Mouse (Mus musculus) kidney, embryonic 15.5 days (tissue): ENCODE data around the gene Prkx. TPM values are rescaled to one million over a fixed set of nuclear protein-coding genes. Genes with fewer than 3 reads are reported as not detected.

Experiments used
- ATAC-seq: fragments of 200-750 bp; cut with Nextera tagmentation; replicated peaks from 2 replicates; pipeline ENCODE4 v1.8.0; 2017; ENCODE audit warnings: moderate TSS enrichment; ENCODE audit not compliant: low FRiP score
- H3K27ac ChIP-seq: fragments of 300-500 bp; sonication (generic); 2 replicates; pipeline ENCODE4 v1.5.1; 2015; ENCODE audit warnings: mild to moderate bottlenecking, inconsistent platforms
- H3K27me3 ChIP-seq: fragments of 300-500 bp; sonication (generic); 2 replicates; pipeline ENCODE4 v1.6.1; 2015; ENCODE audit warnings: inconsistent platforms
- H3K36me3 ChIP-seq: fragments of 300-500 bp; sonication (generic); 2 replicates; pipeline ENCODE4 v1.6.1; 2015; ENCODE audit warnings: inconsistent platforms
- H3K4me1 ChIP-seq: fragments of 300-500 bp; sonication (generic); 2 replicates; pipeline ENCODE4 v1.6.1; 2015; ENCODE audit warnings: inconsistent platforms
- H3K4me2 ChIP-seq: fragments of 300-500 bp; sonication (generic); 2 replicates; pipeline ENCODE4 v1.6.1; 2015; ENCODE audit warnings: moderate library complexity, mild to moderate bottlenecking, inconsistent platforms
- H3K4me3 ChIP-seq: fragments of 300-500 bp; sonication (generic); replicated peaks from 2 replicates; pipeline ENCODE4 v1.5.1; 2015; ENCODE audit warnings: mild to moderate bottlenecking, inconsistent platforms
- H3K9ac ChIP-seq: fragments of 300-500 bp; sonication (generic); 2 replicates; pipeline ENCODE4 v1.6.1; 2015; ENCODE audit warnings: mild to moderate bottlenecking, inconsistent platforms
- H3K9me3 ChIP-seq: fragments of 300-500 bp; sonication (generic); replicated peaks from 2 replicates; pipeline ENCODE4 v1.6.1; 2016; ENCODE audit warnings: inconsistent platforms
- WGBS: fragments of 180-500 bp; shearing (Covaris S2); methylation state at CpG from one replicate; pipeline ENCODE4 v1.1.7; 2015; ENCODE audit warnings: mixed read lengths; 5-methylcytosine and 5-hydroxymethylcytosine counted together
- polyA plus RNA-seq: library from polyadenylated mRNA; unstranded; fragments of >200 nt; fragmentation: Nextera tagmentation; extraction: Ambion mirVana; gene quantifications from 2 replicates; pipeline ENCODE4 v1.2.1, GENCODE M21; 2015

Prkx gene
- polyA plus RNA-seq, 1 experiment from 2014 or later, result 15.3 TPM

DNA sequence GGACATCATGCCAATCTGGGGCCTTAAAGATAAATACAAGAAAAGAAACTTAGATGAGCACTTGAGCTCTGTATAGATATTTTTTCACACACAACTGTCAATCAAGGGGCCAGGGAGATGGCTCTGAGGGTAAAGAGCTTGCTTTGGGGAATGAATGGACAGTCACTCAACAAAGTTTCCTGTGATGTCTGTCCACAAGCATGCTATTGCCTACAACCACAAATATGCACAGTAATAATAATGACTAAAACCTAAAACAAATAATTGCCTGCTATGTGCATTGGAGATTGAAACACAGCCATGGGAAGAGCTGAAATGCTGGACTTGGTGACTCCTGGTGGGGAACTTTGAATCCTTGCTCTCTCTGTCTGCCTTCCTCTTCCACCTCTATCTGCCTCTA, 9.7 kb downstream of the Prkx start:
- Histone ChIP-seq H3K9me3 (no peaks in the 10 kb centered on the region), H3K27me3 (no peaks in the 10 kb centered on the region), H3K36me3 (0 out of 2 replicates have a peak, but pooled peaks cover 21% of the 10 kb centered on the region), H3K4me1 (no peaks in the 10 kb centered on the region), H3K27ac (no peak overlapping the region), H3K4me2 (no peak overlapping the region), H3K9ac (no peak overlapping the region), H3K4me3 (no peak overlapping the region)
- ATAC-seq, result no peak

DNA sequence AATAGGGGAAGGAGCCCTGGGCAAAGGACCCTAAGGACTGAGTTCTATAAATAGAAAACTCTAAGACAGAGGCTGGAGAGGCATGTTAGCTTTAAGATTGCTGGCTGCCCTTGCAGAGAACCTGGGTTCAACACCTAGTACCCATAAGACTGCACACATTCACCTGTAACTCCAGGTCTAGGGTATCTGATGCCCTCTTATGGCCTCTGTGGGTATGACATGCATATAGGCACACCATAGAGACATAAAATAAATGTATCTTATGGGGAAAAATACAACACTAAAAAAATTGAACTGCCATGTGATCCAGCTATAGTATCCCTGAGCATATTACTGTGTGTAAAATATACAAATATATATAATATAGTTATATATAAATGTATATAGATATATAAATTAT, 18.3 kb downstream of the Prkx start:
- Histone ChIP-seq H3K9me3 (no peaks in the 10 kb centered on the region), H3K4me3 (no peak overlapping the region), H3K27me3 (no peaks in the 10 kb centered on the region), H3K9ac (no peak overlapping the region), H3K36me3 (peaks cover 15% of the 10 kb centered on the region; the same call in 1 of the 2 replicates), H3K4me1 (no peaks in the 10 kb centered on the region), H3K27ac (no peak overlapping the region), H3K4me2 (no peak overlapping the region)
- ATAC-seq, result no peak

DNA sequence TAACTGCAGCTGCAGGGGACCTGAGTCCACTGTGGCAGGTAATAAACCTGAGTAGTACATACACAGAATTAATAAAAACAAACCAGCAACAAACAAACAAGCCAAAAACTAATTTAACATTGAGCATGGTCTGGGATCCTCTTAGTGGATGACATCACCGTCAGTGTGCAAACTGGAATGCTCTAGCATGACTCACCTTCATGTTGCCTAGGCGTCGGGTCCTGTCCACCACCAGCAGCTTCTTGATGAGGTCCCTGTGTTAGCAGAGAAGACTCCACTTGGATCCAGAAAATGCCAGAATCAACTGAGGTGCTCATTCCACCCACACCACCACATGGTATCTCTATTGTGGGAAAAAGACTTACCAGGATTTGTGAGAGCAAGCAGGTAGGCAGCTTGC, 30.9 kb downstream of the Prkx start:
- H3K9me3 ChIP-seq, result no peaks in the 10 kb centered on the region
- no peaks in the 10 kb centered on the region for H3K27me3 ChIP-seq
- H3K4me1 ChIP-seq, result no peaks in the 10 kb centered on the region
- ATAC-seq, result no peak
- no peak overlapping the region for H3K9ac ChIP-seq
- H3K27ac ChIP-seq, result no peak overlapping the region
- no peak overlapping the region for H3K4me2 ChIP-seq
- WGBS, result 94% methylated on average over 3 of the region's 3 CpGs
- H3K36me3 ChIP-seq, result peaks cover 9% of the 10 kb centered on the region
- no peak overlapping the region for H3K4me3 ChIP-seq

DNA sequence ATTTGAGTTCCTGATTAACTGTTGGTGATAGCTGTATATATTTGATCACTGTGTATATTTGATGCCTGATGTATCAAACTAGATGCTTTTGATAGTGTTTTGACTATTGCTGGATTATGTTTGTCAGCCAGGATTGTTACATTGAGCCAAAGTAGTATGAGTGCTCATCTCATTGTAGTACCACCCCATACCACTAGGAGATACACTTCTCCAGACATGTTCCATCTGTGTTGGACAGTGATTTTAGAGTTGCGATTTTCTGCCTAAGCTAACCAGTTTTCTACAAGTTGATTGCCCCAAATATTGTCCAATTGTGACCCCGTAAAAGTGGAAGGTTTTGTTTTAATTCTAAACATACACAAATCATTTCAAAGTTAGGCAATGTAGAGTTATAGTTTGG, 51.8 kb downstream of the Prkx start:
- Histone ChIP-seq H3K4me2 (no peak overlapping the region), H3K27me3 (no peaks in the 10 kb centered on the region), H3K9ac (no peak overlapping the region), H3K4me3 (no peak overlapping the region), H3K9me3 (no peaks in the 10 kb centered on the region), H3K27ac (no peak overlapping the region), H3K36me3 (no peaks in the 10 kb centered on the region), H3K4me1 (no peaks in the 10 kb centered on the region)
- ATAC-seq, result no peak
- 72% methylated on average over 2 of the region's 2 CpGs for WGBS

DNA sequence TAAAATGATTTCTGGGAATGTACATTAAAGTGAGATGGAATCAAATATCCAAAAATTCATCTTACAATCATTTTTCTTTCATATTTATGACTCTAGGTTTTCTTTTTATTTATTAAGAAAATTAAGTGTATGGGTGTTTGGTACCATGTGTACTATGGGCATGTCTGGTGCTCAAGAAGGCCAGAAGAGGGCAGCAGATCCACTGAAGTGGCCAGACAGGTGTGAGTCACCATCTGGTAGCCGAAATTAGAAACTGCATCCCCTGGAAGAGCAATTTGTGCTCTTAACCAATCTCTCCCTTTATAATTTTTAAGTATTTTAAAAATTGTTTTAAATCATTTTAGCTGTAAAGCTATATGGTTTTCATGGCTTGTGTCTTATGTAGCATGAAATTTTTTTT, 54.7 kb downstream of the Prkx start:
- H3K27me3 ChIP-seq, result no peaks in the 10 kb centered on the region
- no peak overlapping the region for H3K9ac ChIP-seq
- no peak overlapping the region for H3K27ac ChIP-seq
- ATAC-seq, result no peak
- H3K9me3 ChIP-seq, result no peaks in the 10 kb centered on the region
- no peak overlapping the region for H3K4me3 ChIP-seq
- H3K4me2 ChIP-seq, result no peak overlapping the region
- WGBS, result 16% methylated on average over 1 of the region's 1 CpGs
- no peaks in the 10 kb centered on the region for H3K36me3 ChIP-seq
- H3K4me1 ChIP-seq, result no peaks in the 10 kb centered on the region

DNA sequence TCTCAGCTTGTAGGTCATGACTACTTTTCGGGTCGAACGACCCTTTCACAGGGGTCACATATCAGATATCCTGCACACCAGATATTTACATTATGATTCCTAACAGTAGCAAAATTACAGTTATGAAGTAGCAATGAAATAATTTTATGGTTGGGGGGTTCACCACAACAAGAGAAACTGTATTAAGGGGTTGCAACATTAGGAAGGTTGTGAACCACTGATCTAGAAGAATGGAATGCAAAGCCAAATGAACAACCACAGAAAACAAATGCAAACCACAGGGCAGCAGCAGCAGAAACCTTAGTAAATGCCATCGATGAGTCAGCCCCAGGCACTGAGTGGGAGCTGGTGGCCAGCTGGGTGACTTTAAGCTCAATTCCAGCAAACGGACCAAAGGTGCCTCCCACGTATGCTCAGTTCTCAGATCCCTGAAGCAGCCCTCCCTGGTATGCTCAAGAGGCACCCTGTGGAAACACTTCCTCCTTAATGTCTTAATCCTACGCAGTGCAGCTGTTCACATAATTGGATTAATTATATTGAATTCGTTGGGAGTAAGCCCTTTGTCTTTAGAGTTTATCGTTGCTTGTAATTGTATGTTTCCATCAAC, 62.0 kb downstream of the Prkx start:
- no peaks in the 10 kb centered on the region for H3K36me3 ChIP-seq
- 47% methylated on average over 9 of the region's 9 CpGs for WGBS
- H3K4me1 ChIP-seq, result no peaks in the 10 kb centered on the region
- no peaks in the 10 kb centered on the region for H3K27me3 ChIP-seq
- H3K4me2 ChIP-seq, result no peak overlapping the region
- H3K27ac ChIP-seq, result no peak overlapping the region
- no peak overlapping the region for H3K9ac ChIP-seq
- no peak overlapping the region for H3K4me3 ChIP-seq
- 0 out of 2 replicates have a peak, but pooled peaks have one; percentile 52 for ATAC-seq
- no peaks in the 10 kb centered on the region for H3K9me3 ChIP-seq

DNA sequence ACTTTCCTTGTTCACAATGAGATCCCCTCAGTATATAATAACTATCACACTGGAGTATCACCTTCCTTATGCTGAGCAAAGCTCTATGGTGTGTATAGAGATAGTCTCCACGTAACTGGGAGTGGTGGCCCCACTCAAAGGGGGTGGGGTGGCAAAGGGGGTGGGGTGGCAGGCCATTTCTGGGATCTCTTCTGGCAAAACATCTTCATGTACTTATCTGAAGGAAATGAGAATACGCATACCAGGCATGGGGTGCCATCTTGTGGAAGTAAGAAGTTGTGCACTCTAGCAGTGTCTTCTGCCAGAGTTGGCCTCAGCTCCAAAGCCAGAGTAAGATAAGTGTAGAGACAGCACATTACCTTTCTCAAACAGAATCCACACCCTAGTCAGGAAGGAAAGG, 75.8 kb downstream of the Prkx start:
- no peaks in the 10 kb centered on the region for H3K36me3 ChIP-seq
- no peaks in the 10 kb centered on the region for H3K9me3 ChIP-seq
- no peak for ATAC-seq

More for the DNA sequence above, 75.8 kb downstream of the Prkx start:
- Histone ChIP-seq H3K4me1 (no peaks in the 10 kb centered on the region), H3K4me3 (no peak overlapping the region), H3K9ac (no peak overlapping the region), H3K4me2 (no peak overlapping the region), H3K27ac (no peak overlapping the region), H3K27me3 (no peaks in the 10 kb centered on the region)
- 24% methylated on average over 2 of the region's 2 CpGs for WGBS

Other genes with a start within 250 kb of the Prkx start
- not detected in 2 replicates for gene Pbsn, start 57.3 kb upstream of the Prkx start, polyA plus RNA-seq
- gene Gm14744, start 68.5 kb upstream of the Prkx start, polyA plus RNA-seq, result not detected in 2 replicates
- not detected in 2 replicates for gene 5430402E10Rik, start 128.8 kb upstream of the Prkx start, polyA plus RNA-seq